Mouse (Mus musculus) heart, embryonic 16.5 days (tissue): ENCODE measurements around the gene Sgta. TPM values are rescaled to one million over a fixed set of nuclear protein-coding genes. Genes with fewer than 3 reads are reported as not detected.

ENCODE experiments used
- microRNA-seq: library from miRNA; unstranded; fragments of <30 nt; microRNA quantifications from one replicate; pipeline ENCODE4, GENCODE M21; 2017
- polyA plus RNA-seq: library from polyadenylated mRNA; unstranded; fragments of >200 nt; fragmentation: Nextera tagmentation; extraction: Ambion mirVana; gene quantifications from 2 replicates; pipeline ENCODE4 v1.2.1, GENCODE M21; 2015

Sgta gene
- polyA plus RNA-seq, 1 experiment from 2014 or later = 166 TPM

Small RNA genes lying within 50 kb of the gene (microRNA-seq; reads per million reads assigned to microRNA genes)
- gene Mir5615-1 (not detected), gene Mir5615-2 (not detected)

Other genes starting within 250 kb of the Sgta start
- 5.6 and 6.7 TPM in 2 replicates for gene Jsrp1, start 246.7 kb downstream of the Sgta start, polyA plus RNA-seq
- 2,111 and 2,265 TPM in 2 replicates for gene Oaz1, start 233.5 kb downstream of the Sgta start, polyA plus RNA-seq
- 0.39 and 0.84 TPM in 2 replicates for gene Lingo3, start 216.1 kb downstream of the Sgta start, polyA plus RNA-seq
- gene Lsm7, start 205.0 kb downstream of the Sgta start, polyA plus RNA-seq = 141 and 148 TPM in 2 replicates
- gene Sppl2b, start 204.9 kb downstream of the Sgta start, polyA plus RNA-seq = 28.4 and 33.2 TPM in 2 replicates
- not detected in 2 replicates for gene Tmprss9, start 188.3 kb downstream of the Sgta start, polyA plus RNA-seq
- 286 and 289 TPM in 2 replicates for gene Timm13, start 159.2 kb downstream of the Sgta start, polyA plus RNA-seq
- 27.5 and 30.0 TPM in 2 replicates for gene Lmnb2, start 141.9 kb downstream of the Sgta start, polyA plus RNA-seq
- 33.6 and 34.3 TPM in 2 replicates for gene Gadd45b, start 130.1 kb downstream of the Sgta start, polyA plus RNA-seq
- 1.4 TPM in 2 replicates for gene Gng7, start 45.2 kb downstream of the Sgta start, polyA plus RNA-seq
- 0.06 and 0.09 TPM in 2 replicates for gene Diras1, start 34.5 kb downstream of the Sgta start, polyA plus RNA-seq
- 9.6 and 10.8 TPM in 2 replicates for gene Slc39a3, start 22.8 kb downstream of the Sgta start, polyA plus RNA-seq
- gene Thop1, start 9.9 kb upstream of the Sgta start, polyA plus RNA-seq = 29.8 and 31.4 TPM in 2 replicates
- 0.70 and 1.00 TPM in 2 replicates for gene Creb3l3, start 38.7 kb upstream of the Sgta start, polyA plus RNA-seq
- 143 and 152 TPM in 2 replicates for gene Map2k2, start 45.7 kb upstream of the Sgta start, polyA plus RNA-seq
- 25.5 and 30.1 TPM in 2 replicates for gene Zbtb7a, start 75.0 kb upstream of the Sgta start, polyA plus RNA-seq
- gene Pias4, start 107.7 kb upstream of the Sgta start, polyA plus RNA-seq = 34.7 and 37.5 TPM in 2 replicates
- 435 and 443 TPM in 2 replicates for gene Eef2, start 116.5 kb upstream of the Sgta start, polyA plus RNA-seq
- 33.9 and 40.2 TPM in 2 replicates for gene Dapk3, start 122.8 kb upstream of the Sgta start, polyA plus RNA-seq
- gene 4930442H23Rik, start 123.7 kb upstream of the Sgta start, polyA plus RNA-seq = 0.11 TPM in 2 replicates
- gene Nmrk2, start 141.9 kb upstream of the Sgta start, polyA plus RNA-seq = 11.9 and 14.6 TPM in 2 replicates
- gene Atcay, start 170.7 kb upstream of the Sgta start, polyA plus RNA-seq = 0.31 and 0.33 TPM in 2 replicates
- 5.0 and 6.2 TPM in 2 replicates for gene Zfr2, start 173.0 kb upstream of the Sgta start, polyA plus RNA-seq
- 2.6 and 2.7 TPM in 2 replicates for gene Matk, start 192.8 kb upstream of the Sgta start, polyA plus RNA-seq
- 230 TPM in 2 replicates for gene Mrpl54, start 206.8 kb upstream of the Sgta start, polyA plus RNA-seq
- 62.7 and 63.0 TPM in 2 replicates for gene Apba3, start 206.8 kb upstream of the Sgta start, polyA plus RNA-seq
- 4.7 and 5.3 TPM in 2 replicates for gene Tjp3, start 231.4 kb upstream of the Sgta start, polyA plus RNA-seq
- 31.3 and 33.2 TPM in 2 replicates for gene Pip5k1c, start 232.8 kb upstream of the Sgta start, polyA plus RNA-seq